Mouse (Mus musculus) layer of hippocampus, adult 11-12 months (tissue): ENCODE measurements at regions not wholly inside any gene's neighbourhood (a gene's known extent, or its start where the extent isn't known, plus 50 kb on each side); places are given as distances from the start of the nearest gene placed in this dataset.

ENCODE experiments used
- DNase-seq: peaks from one replicate; pipeline ENCODE4 v3.0.0; 2022; ENCODE audit warnings: low spot score

- no peak for DNase-seq
Observed at GRCm38 (mm10) chr12:49946752-49947260, 561.8 kb downstream of the Gm43517 start.

- DNase-seq: no peak
Observed at GRCm38 (mm10) chr12:49950986-49951385, 566.0 kb downstream of the Gm43517 start.

GRCm38 (mm10) chr12:49951821-49952220 lies 566.8 kb downstream of the Gm43517 start:
- DNase-seq: peak; percentile 83

- no peak for DNase-seq
Observed at GRCm38 (mm10) chr12:49968072-49968471, 583.1 kb downstream of the Gm43517 start.

GRCm38 (mm10) chr12:49969546-49969945 lies 584.6 kb downstream of the Gm43517 start:
- DNase-seq: no peak

- DNase-seq: no peak
Observed at GRCm38 (mm10) chr12:49974591-49975323, 589.8 kb downstream of the Gm43517 start.

GRCm38 (mm10) chr12:49975553-49975952 lies 590.6 kb downstream of the Gm43517 start:
- no peak for DNase-seq

- DNase-seq: no peak
Observed at GRCm38 (mm10) chr12:49992501-49993079, 607.6 kb downstream of the Gm43517 start.

GRCm38 (mm10) chr12:50038808-50039374 lies 610.0 kb downstream of the Prkd1 start:
- no peak for DNase-seq

- no peak for DNase-seq
Observed at GRCm38 (mm10) chr12:50061286-50061685, 587.6 kb downstream of the Prkd1 start.

- no peak for DNase-seq
Observed at GRCm38 (mm10) chr12:50066394-50066793, 582.5 kb downstream of the Prkd1 start.

GRCm38 (mm10) chr12:50071797-50072196 lies 577.1 kb downstream of the Prkd1 start:
- no peak for DNase-seq

GRCm38 (mm10) chr12:50072359-50072758 lies 576.5 kb downstream of the Prkd1 start:
- DNase-seq: no peak

- DNase-seq: no peak
Observed at GRCm38 (mm10) chr12:50073684-50074083, 575.2 kb downstream of the Prkd1 start.

GRCm38 (mm10) chr12:50081157-50081556 lies 567.7 kb downstream of the Prkd1 start:
- DNase-seq: no peak

GRCm38 (mm10) chr12:50081571-50081970 lies 567.3 kb downstream of the Prkd1 start:
- DNase-seq: peak; percentile 54

GRCm38 (mm10) chr12:50084517-50084916 lies 564.4 kb downstream of the Prkd1 start:
- peak; percentile 25 for DNase-seq

GRCm38 (mm10) chr12:50111246-50112044 lies 537.5 kb downstream of the Prkd1 start:
- no peak for DNase-seq

- peak; percentile 50 for DNase-seq
Observed at GRCm38 (mm10) chr12:50112081-50112491, 536.8 kb downstream of the Prkd1 start.

GRCm38 (mm10) chr12:50115855-50116254 lies 533.0 kb downstream of the Prkd1 start:
- no peak for DNase-seq

- DNase-seq: no peak
Observed at GRCm38 (mm10) chr12:50118346-50118745, 530.6 kb downstream of the Prkd1 start.

- no peak for DNase-seq
Observed at GRCm38 (mm10) chr12:50122145-50122544, 526.8 kb downstream of the Prkd1 start.
